Mouse (Mus musculus): ENCODE measurements at regions not wholly inside any gene's neighbourhood (a gene's known extent, or its start where the extent isn't known, plus 50 kb on each side); places are given as distances from the start of the nearest gene placed in this dataset.

DNA sequence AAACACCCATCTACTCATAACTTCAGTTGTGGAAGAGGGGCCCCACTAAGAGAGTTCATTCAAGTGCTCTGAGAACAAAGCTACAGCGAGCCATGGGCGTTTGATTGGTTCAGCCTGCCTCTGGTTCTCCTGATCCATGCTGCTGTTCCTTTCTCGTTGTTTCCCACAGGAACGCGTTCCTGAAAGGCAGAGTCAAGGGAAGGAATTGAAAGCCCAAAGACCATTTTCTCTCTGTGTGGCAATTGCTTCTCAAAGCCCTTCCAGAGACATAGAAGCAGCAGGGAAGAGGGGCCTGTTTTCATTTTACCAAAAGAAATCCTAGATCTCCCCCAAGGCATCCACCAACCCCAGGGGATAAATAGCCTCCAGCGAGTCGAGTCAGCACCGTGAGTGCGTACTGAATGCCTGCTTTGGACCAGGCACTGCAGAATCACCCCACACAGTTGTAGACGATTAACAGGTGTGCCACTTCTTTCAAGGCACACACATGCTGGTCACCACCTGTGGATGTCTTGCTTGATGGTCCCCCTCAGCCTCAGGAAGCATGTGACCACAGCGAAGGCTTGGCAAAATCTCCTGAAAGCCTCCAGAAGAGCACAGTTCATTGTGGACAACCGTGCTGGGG lies 106.5 kb upstream of the Tsc22d1 start:
- Histone ChIP-seq H3K4me3 (ENCODE audit: insufficient read depth in 1 of 2, low read depth in 2 of 2, low read length in 2 of 2) (no peak overlapping the region), H3K9ac (replicated peaks) (no peak overlapping the region), H3K4me2 (ENCODE audit: low read depth) (no peak overlapping the region), H3K9me3 (ENCODE audit: control insufficient read depth, low read length) (no peaks in the 10 kb centered on the region), H3K27ac (no peak overlapping the region), H3K36me3 (replicated peaks; ENCODE audit: control insufficient read depth, insufficient read depth, low read depth) (no peaks in the 10 kb centered on the region), H3K27me3 (ENCODE audit: control insufficient read depth, insufficient read depth, low read length) (no peaks in the 10 kb centered on the region), H3K4me1 (replicated peaks; ENCODE audit: control insufficient read depth in 2 of 2, insufficient read depth in 2 of 2, low read length in 1 of 2) (no peaks in the 10 kb centered on the region)
- TF ChIP-seq CTCF (IDR thresholded peaks at IDR 0.05; ENCODE audit: low read depth) (no peak), EP300 (IDR thresholded peaks at IDR 0.05; ENCODE audit: low read depth) (no peak)
- no peak for DNase-seq (ENCODE audit: low read depth in 3 of 3, low spot score in 3 of 3)
- WGBS (ENCODE audit: insufficient replicate concordance), result 44% methylated on average over 12 of the region's 12 CpGs
- ATAC-seq (ENCODE audit: insufficient read depth), result no peak

DNA sequence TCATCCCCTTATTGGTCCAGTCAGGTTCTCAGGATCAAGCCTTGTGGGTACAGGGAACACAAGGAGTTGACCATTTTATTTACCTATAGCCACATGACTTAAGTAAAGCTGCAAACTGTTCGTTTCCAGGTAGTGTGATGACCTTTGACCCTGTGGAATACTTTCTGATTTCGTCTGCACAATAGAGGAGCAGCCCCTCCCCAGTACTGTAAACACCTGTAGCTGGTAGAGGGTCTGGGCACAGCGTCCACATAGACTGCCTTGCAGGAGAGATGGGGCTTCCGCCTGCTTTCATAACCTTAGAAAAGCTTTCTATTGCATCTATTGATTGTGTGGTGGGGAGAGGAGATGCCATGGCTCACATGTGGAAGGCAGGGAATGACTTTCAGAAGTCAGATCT lies 105.2 kb upstream of the Tsc22d1 start:
- Histone ChIP-seq H3K9ac (replicated peaks) (no peak overlapping the region), H3K36me3 (replicated peaks; ENCODE audit: control insufficient read depth, insufficient read depth, low read depth) (no peaks in the 10 kb centered on the region), H3K27ac (no peak overlapping the region), H3K4me1 (replicated peaks; ENCODE audit: control insufficient read depth in 2 of 2, insufficient read depth in 2 of 2, low read length in 1 of 2) (no peaks in the 10 kb centered on the region), H3K27me3 (ENCODE audit: control insufficient read depth, insufficient read depth, low read length) (no peaks in the 10 kb centered on the region), H3K9me3 (ENCODE audit: control insufficient read depth, low read length) (no peaks in the 10 kb centered on the region), H3K4me2 (ENCODE audit: low read depth) (no peak overlapping the region), H3K4me3 (ENCODE audit: insufficient read depth in 1 of 2, low read depth in 2 of 2, low read length in 2 of 2) (no peak overlapping the region)
- DNase-seq (ENCODE audit: low read depth in 3 of 3, low spot score in 3 of 3) (no peak), ATAC-seq (ENCODE audit: insufficient read depth) (no peak)
- WGBS (ENCODE audit: insufficient replicate concordance), result 37% methylated on average over 4 of the region's 4 CpGs
- TF ChIP-seq CTCF (IDR thresholded peaks at IDR 0.05; ENCODE audit: low read depth) (no peak), EP300 (IDR thresholded peaks at IDR 0.05; ENCODE audit: low read depth) (no peak)

GRCm38 (mm10) chr14:76310278-76310677 lies 104.5 kb upstream of the Tsc22d1 start:
- H3K36me3 ChIP-seq (replicated peaks; ENCODE audit: control insufficient read depth, insufficient read depth, low read depth), result no peaks in the 10 kb centered on the region
- TF ChIP-seq EP300 (IDR thresholded peaks at IDR 0.05; ENCODE audit: low read depth), result no peak
- no peak for TF ChIP-seq CTCF (IDR thresholded peaks at IDR 0.05; ENCODE audit: low read depth)
- no peaks in the 10 kb centered on the region for H3K9me3 ChIP-seq (ENCODE audit: control insufficient read depth, low read length)
- no peaks in the 10 kb centered on the region for H3K27me3 ChIP-seq (ENCODE audit: control insufficient read depth, insufficient read depth, low read length)
- no peak overlapping the region for H3K4me2 ChIP-seq (ENCODE audit: low read depth)
- no peak overlapping the region for H3K4me3 ChIP-seq (ENCODE audit: insufficient read depth in 1 of 2, low read depth in 2 of 2, low read length in 2 of 2)
- H3K4me1 ChIP-seq (replicated peaks; ENCODE audit: control insufficient read depth in 2 of 2, insufficient read depth in 2 of 2, low read length in 1 of 2), result no peaks in the 10 kb centered on the region
- no peak for DNase-seq (ENCODE audit: low read depth in 3 of 3, low spot score in 3 of 3)
- no peak overlapping the region for H3K27ac ChIP-seq
- 70% methylated on average over 6 of the region's 6 CpGs for WGBS (ENCODE audit: insufficient replicate concordance)
- ATAC-seq (ENCODE audit: insufficient read depth), result no peak
- no peak overlapping the region for H3K9ac ChIP-seq (replicated peaks)

DNA sequence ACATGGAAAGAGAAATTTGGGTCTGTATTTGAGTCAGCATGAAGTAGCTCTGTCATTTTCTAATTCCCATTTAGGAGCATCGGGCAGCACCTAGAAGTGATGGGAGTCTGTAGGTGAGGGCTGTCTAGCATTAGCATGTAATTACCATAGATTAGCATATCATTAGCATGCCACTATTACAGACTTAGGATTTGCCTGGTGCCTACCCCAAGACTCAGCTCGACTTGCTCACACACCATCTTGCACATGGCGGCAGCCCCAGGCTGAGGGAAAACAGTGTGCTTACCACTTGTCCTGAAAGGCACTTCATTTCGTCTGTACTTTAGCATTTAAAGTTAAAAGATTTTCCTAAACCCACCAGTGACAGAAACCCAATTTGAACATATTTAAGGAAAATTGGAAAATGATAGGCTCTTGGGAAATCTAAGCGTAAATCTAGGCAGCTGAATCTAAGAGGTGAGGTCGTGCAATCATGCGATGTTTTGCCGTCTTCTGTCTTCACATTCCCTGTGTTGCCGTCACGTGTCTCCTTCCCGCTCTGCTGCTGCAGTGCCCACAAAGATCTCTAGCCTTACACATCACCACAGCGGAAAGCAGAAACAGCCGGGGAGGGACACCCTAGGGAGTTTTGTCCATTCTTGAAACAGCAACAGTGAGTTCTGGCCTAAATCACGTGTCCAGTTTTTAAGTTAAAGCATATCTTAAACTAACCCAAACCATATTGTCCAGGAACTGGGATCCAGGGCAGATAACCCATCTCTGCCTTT lies 101.2 kb upstream of the Tsc22d1 start:
- 72% methylated on average over 14 of the region's 14 CpGs for WGBS (ENCODE audit: insufficient replicate concordance)
- DNase-seq (ENCODE audit: low read depth in 3 of 3, low spot score in 3 of 3) (no peak), ATAC-seq (ENCODE audit: insufficient read depth) (no peak)
- Histone ChIP-seq H3K4me3 (ENCODE audit: insufficient read depth in 1 of 2, low read depth in 2 of 2, low read length in 2 of 2) (no peak overlapping the region), H3K9me3 (ENCODE audit: control insufficient read depth, low read length) (no peaks in the 10 kb centered on the region), H3K36me3 (replicated peaks; ENCODE audit: control insufficient read depth, insufficient read depth, low read depth) (no peaks in the 10 kb centered on the region), H3K27me3 (ENCODE audit: control insufficient read depth, insufficient read depth, low read length) (no peaks in the 10 kb centered on the region), H3K4me2 (ENCODE audit: low read depth) (no peak overlapping the region), H3K4me1 (replicated peaks; ENCODE audit: control insufficient read depth in 2 of 2, insufficient read depth in 2 of 2, low read length in 1 of 2) (no peaks in the 10 kb centered on the region), H3K9ac (replicated peaks) (no peak overlapping the region), H3K27ac (no peak overlapping the region)
- TF ChIP-seq EP300 (IDR thresholded peaks at IDR 0.05; ENCODE audit: low read depth) (no peak), CTCF (IDR thresholded peaks at IDR 0.05; ENCODE audit: low read depth) (no peak)

DNA sequence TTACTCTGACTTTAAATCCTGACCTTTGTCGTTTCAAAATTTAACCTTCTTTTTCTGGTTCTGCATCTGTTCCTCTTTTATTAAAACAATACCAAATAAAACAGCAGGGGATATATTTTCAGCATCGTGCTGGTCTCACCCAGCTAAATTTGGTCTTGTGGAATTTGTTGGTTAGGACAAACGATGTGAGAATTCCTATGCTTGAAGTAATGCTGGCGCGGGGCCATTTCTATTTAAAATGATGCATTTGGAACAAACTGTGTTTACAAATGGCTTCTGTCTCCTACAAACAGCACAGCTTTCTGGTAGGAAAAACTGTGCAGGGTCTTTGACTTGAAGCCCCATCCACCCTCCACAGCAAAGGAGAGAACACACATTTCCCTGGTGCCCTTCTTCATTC lies 96.3 kb upstream of the Tsc22d1 start:
- DNase-seq (ENCODE audit: low read depth in 3 of 3, low spot score in 3 of 3), result no peak
- Histone ChIP-seq H3K9me3 (ENCODE audit: control insufficient read depth, low read length) (no peaks in the 10 kb centered on the region), H3K27me3 (ENCODE audit: control insufficient read depth, insufficient read depth, low read length) (no peaks in the 10 kb centered on the region), H3K4me2 (ENCODE audit: low read depth) (no peak overlapping the region), H3K4me3 (ENCODE audit: insufficient read depth in 1 of 2, low read depth in 2 of 2, low read length in 2 of 2) (no peak overlapping the region), H3K36me3 (replicated peaks; ENCODE audit: control insufficient read depth, insufficient read depth, low read depth) (no peaks in the 10 kb centered on the region), H3K9ac (replicated peaks) (no peak overlapping the region), H3K4me1 (replicated peaks; ENCODE audit: control insufficient read depth in 2 of 2, insufficient read depth in 2 of 2, low read length in 1 of 2) (no peaks in the 10 kb centered on the region), H3K27ac (no peak overlapping the region)
- 75% methylated on average over 5 of the region's 5 CpGs for WGBS (ENCODE audit: insufficient replicate concordance)
- no peak for TF ChIP-seq CTCF (IDR thresholded peaks at IDR 0.05; ENCODE audit: low read depth)
- TF ChIP-seq EP300 (IDR thresholded peaks at IDR 0.05; ENCODE audit: low read depth), result no peak
- no peak for ATAC-seq (ENCODE audit: insufficient read depth)

Measured in liver, embryonic 14.5 days (tissue).